Mouse (Mus musculus) lung, embryonic 15.5 days (tissue): ENCODE measurements around the gene Krtap5-4. TPM values are rescaled to one million over a fixed set of nuclear protein-coding genes. Genes with fewer than 3 reads are reported as not detected.
A peak's percentile ranks its signal among the peaks of the same experiment; 100 is the strongest.
"Not testable (repeated sequence)": the region's sequence is repeated elsewhere in the genome, so short reads cannot be mapped to it uniquely, and the experiment has no call there.

Experiments used
- ATAC-seq: fragments of 200-750 bp; cut with Nextera tagmentation; 2 replicates; pipeline ENCODE4 v1.8.0; 2017; ENCODE audit warnings: moderate number of reproducible peaks, borderline replicate concordance; ENCODE audit not compliant: low FRiP score, low TSS enrichment; ENCODE audit errors: extremely low read depth
- H3K27ac ChIP-seq: fragments of 300-500 bp; sonication (generic); 2 replicates; pipeline ENCODE4 v1.5.1; 2015; ENCODE audit warnings: moderate library complexity, mild to moderate bottlenecking, inconsistent platforms
- H3K27me3 ChIP-seq: fragments of 300-500 bp; sonication (generic); 2 replicates; pipeline ENCODE4 v1.6.1; 2015; ENCODE audit warnings: inconsistent platforms
- H3K36me3 ChIP-seq: fragments of 300-500 bp; sonication (generic); 2 replicates; pipeline ENCODE4 v1.6.1; 2015; ENCODE audit warnings: inconsistent platforms
- H3K4me1 ChIP-seq: fragments of 300-500 bp; sonication (generic); 2 replicates; pipeline ENCODE4 v1.6.1; 2015; ENCODE audit warnings: inconsistent platforms
- H3K4me2 ChIP-seq: fragments of 300-500 bp; sonication (generic); 2 replicates; pipeline ENCODE4 v1.6.1; 2015; ENCODE audit warnings: inconsistent platforms, mild to moderate bottlenecking, moderate library complexity
- H3K4me3 ChIP-seq: fragments of 300-500 bp; sonication (generic); 2 replicates; pipeline ENCODE4 v1.5.1; 2015; ENCODE audit warnings: mild to moderate bottlenecking, inconsistent platforms
- H3K9ac ChIP-seq: fragments of 300-500 bp; sonication (generic); 2 replicates; pipeline ENCODE4 v1.6.1; 2015; ENCODE audit warnings: inconsistent platforms
- H3K9me3 ChIP-seq: fragments of 300-500 bp; sonication (generic); 2 replicates; pipeline ENCODE4 v1.6.1; 2016; ENCODE audit warnings: inconsistent platforms
- WGBS: fragments of 180-500 bp; shearing (Covaris S2); methylation state at CpG from one replicate; pipeline ENCODE4 v1.1.7; 2015; 5-methylcytosine and 5-hydroxymethylcytosine counted together
- polyA plus RNA-seq: library from polyadenylated mRNA; unstranded; fragments of >200 nt; fragmentation: Nextera tagmentation; extraction: Ambion mirVana; gene quantifications from 2 replicates; pipeline ENCODE4 v1.2.1, GENCODE M21; 2015

Krtap5-4 gene
- polyA plus RNA-seq, 1 experiment from 2014 or later = not detected

GRCm38 (mm10) chr7:142326714-142327445, 23.5 kb downstream of the Krtap5-4 start:
- Histone ChIP-seq H3K27ac (peak overlapping the region; percentile 76), H3K36me3 (no peaks in the 10 kb centered on the region), H3K4me1 (peaks cover 22% of the 10 kb centered on the region), H3K9ac (no peak overlapping the region), H3K9me3 (no peaks in the 10 kb centered on the region), H3K4me2 (no peak overlapping the region), H3K27me3 (no peaks in the 10 kb centered on the region), H3K4me3 (no peak overlapping the region)
- 16% methylated on average over 9 of the region's 9 CpGs for WGBS
- peak; percentile 33; the same call in 1 of the 2 replicates for ATAC-seq

DNA sequence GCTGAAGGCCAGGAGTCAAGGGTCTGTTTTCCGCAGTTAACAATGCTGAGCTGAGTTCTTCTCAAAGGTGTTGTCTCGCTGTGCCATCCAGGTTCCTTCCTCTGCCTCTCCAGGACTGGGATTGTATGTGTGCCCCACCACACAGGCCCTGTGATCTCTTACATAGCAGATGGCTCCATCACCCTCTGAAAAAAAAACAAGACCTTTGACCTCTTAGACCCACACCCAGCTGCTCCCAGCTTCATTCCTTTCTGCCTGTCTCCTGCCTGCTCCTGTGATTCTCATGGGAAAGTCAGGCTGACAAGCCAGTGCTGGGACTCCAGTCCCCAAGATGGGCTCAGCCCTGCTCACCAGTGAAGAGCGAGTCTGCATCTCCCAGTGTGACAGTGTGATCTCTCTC, 25.2 kb downstream of the Krtap5-4 start:
- 73% methylated on average over 3 of the region's 3 CpGs for WGBS
- H3K9ac ChIP-seq = no peak overlapping the region

GRCm38 (mm10) chr7:142330271-142330724, 26.9 kb downstream of the Krtap5-4 start:
- peaks cover 21% of the 10 kb centered on the region for H3K4me1 ChIP-seq
- no peak overlapping the region for H3K4me3 ChIP-seq
- H3K9me3 ChIP-seq = no peaks in the 10 kb centered on the region
- no peaks in the 10 kb centered on the region for H3K36me3 ChIP-seq
- H3K27me3 ChIP-seq = no peaks in the 10 kb centered on the region
- no peak overlapping the region for H3K9ac ChIP-seq
- H3K4me2 ChIP-seq = no peak overlapping the region
- peak; percentile 36; the same call in 1 of the 2 replicates for ATAC-seq
- no peak overlapping the region for H3K27ac ChIP-seq
- WGBS = 49% methylated on average over 9 of the region's 9 CpGs

More for the DNA sequence above, 25.2 kb downstream of the Krtap5-4 start:
- no peaks in the 10 kb centered on the region for H3K27me3 ChIP-seq
- no peak overlapping the region for H3K4me3 ChIP-seq
- no peaks in the 10 kb centered on the region for H3K9me3 ChIP-seq
- H3K4me2 ChIP-seq = no peak overlapping the region
- H3K27ac ChIP-seq = no peak overlapping the region
- H3K4me1 ChIP-seq = peaks cover 21% of the 10 kb centered on the region
- no peaks in the 10 kb centered on the region for H3K36me3 ChIP-seq
- no peak for ATAC-seq

GRCm38 (mm10) chr7:142331281-142331680, 27.9 kb downstream of the Krtap5-4 start:
- ATAC-seq = no peak
- Histone ChIP-seq H3K27ac (no peak overlapping the region), H3K9me3 (no peaks in the 10 kb centered on the region), H3K36me3 (no peaks in the 10 kb centered on the region), H3K4me2 (no peak overlapping the region), H3K4me1 (peaks cover 17% of the 10 kb centered on the region), H3K27me3 (no peaks in the 10 kb centered on the region), H3K9ac (no peak overlapping the region), H3K4me3 (no peak overlapping the region)
- 81% methylated on average over 4 of the region's 4 CpGs for WGBS

DNA sequence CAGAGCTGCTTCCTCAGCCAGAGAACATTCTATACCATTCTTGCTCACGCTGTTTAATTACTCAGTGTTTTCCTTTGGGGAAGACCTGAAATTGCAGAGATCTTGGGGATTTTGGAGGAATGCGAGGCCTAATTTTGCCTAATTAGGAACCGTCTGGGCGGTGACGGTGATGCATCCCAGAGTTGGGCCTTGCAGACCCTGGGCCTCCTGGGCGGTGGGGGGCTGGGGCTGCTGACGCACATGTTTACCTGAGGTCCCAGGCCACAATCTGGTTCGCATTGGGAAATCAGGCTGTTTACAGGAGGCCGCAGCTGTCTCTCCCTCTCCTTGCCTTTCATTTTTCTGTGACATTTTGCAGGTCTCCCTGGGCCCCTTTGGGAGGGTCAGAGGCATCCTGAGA, 29.4 kb downstream of the Krtap5-4 start:
- not testable (repeated sequence) for H3K4me2 ChIP-seq, H3K9me3 ChIP-seq, H3K27me3 ChIP-seq, H3K27ac ChIP-seq, H3K9ac ChIP-seq, H3K4me1 ChIP-seq, H3K4me3 ChIP-seq, H3K36me3 ChIP-seq, ATAC-seq
- 78% methylated on average over 2 of the region's 9 CpGs for WGBS

GRCm38 (mm10) chr7:142334246-142334645, 30.9 kb downstream of the Krtap5-4 start:
- peak; percentile 63; the same call in 1 of the 2 replicates for ATAC-seq
- 0 out of 2 replicates have a peak, but pooled peaks cover 5% of the 10 kb centered on the region for H3K4me1 ChIP-seq
- no peaks in the 10 kb centered on the region for H3K27me3 ChIP-seq
- H3K4me2 ChIP-seq = no peak overlapping the region
- H3K4me3 ChIP-seq = no peak overlapping the region
- no peak overlapping the region for H3K9ac ChIP-seq
- WGBS = 0% methylated on average over 3 of the region's 3 CpGs
- no peaks in the 10 kb centered on the region for H3K9me3 ChIP-seq
- no peak overlapping the region for H3K27ac ChIP-seq
- no peaks in the 10 kb centered on the region for H3K36me3 ChIP-seq

GRCm38 (mm10) chr7:142335151-142335550, 31.8 kb downstream of the Krtap5-4 start:
- no peaks in the 10 kb centered on the region for H3K9me3 ChIP-seq
- H3K27ac ChIP-seq = 0 out of 2 replicates have a peak overlapping the region, but pooled peaks have one; percentile 36
- no peaks in the 10 kb centered on the region for H3K27me3 ChIP-seq
- no peak overlapping the region for H3K4me3 ChIP-seq
- H3K4me1 ChIP-seq = 0 out of 2 replicates have a peak, but pooled peaks cover 5% of the 10 kb centered on the region
- H3K4me2 ChIP-seq = no peak overlapping the region
- H3K36me3 ChIP-seq = no peaks in the 10 kb centered on the region
- no peak overlapping the region for H3K9ac ChIP-seq
- ATAC-seq = no peak
- 84% methylated on average over 8 of the region's 8 CpGs for WGBS

DNA sequence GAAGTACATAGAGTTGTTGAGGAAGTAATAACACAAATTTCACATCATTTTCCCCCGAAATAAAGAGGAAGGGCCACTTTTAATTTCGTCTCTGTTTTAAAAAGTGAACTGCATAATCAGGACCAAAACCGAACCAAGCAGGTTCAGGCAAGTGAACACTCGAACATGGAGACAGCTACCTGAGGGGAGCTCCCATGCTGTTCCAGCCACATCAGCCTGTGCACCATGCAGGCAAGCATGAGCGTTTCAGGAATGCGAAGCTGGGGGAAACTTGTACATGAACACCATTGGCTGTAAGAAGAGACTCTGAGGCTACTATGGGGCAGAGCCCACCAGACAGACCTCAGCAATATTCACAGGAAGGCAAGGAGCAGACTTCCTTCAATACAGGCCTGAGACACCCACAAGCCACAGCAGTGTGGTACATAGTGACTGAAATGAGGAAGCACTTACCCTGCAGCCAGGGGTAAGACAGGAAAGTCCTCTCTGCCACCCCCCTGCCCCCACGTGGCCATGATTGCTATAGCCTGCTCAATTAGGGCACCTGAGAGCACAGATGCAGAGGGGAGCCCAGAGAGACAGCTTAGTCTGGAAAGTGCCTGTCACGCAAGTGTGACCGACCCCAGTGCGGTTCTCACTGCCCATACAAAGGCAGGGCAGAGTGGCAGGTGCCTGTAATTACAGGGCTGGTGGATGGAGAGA, 37.1 kb downstream of the Krtap5-4 start:
- 53% methylated on average over 10 of the region's 10 CpGs for WGBS
- no peak overlapping the region for H3K27ac ChIP-seq

DNA sequence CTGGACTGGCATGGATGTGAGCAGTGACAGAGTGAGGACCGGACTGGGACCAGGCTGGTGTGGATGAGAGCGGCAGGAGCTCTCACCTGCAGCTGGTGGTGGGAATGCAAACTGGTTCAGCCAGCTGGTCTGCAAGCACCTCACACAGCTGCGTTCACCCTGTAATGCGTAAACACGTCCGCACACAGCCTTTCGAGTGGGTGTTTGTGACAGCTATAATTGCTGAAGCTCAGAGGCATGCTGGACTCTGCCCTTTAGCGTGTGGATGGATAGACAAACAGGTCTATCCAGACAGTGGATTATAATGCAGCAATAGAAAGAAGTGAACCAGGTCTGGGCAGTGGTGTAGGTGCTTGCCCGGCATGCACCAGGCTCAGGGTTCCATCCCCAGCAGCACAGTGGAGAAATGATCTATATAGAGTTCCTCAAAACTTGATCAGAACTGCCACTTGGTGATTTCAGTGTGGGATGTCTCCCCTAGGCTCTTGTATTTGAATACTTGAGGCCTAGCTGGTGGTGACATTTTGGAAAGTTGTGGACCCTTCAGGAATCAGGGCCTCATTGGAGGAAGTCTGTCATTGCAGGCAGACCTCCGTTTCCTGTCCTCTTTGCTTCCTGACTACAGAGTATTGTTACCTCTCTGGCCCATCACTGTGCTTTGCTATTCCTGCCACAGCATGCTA, 38.4 kb downstream of the Krtap5-4 start:
- ATAC-seq = 0 out of 2 replicates have a peak, but pooled peaks have one; percentile 31
- Histone ChIP-seq H3K9me3 (no peaks in the 10 kb centered on the region), H3K4me2 (no peak overlapping the region), H3K27me3 (no peaks in the 10 kb centered on the region), H3K27ac (no peak overlapping the region), H3K36me3 (no peaks in the 10 kb centered on the region), H3K4me3 (no peak overlapping the region), H3K9ac (no peak overlapping the region), H3K4me1 (no peaks in the 10 kb centered on the region)
- whole genome bisulfite sequencing = 29% methylated on average over 10 of the region's 10 CpGs

More for the DNA sequence above, 37.1 kb downstream of the Krtap5-4 start:
- H3K4me2 ChIP-seq = no peak overlapping the region
- no peak overlapping the region for H3K4me3 ChIP-seq
- no peaks in the 10 kb centered on the region for H3K36me3 ChIP-seq
- no peaks in the 10 kb centered on the region for H3K4me1 ChIP-seq
- no peak for ATAC-seq
- H3K9me3 ChIP-seq = no peaks in the 10 kb centered on the region
- no peaks in the 10 kb centered on the region for H3K27me3 ChIP-seq
- no peak overlapping the region for H3K9ac ChIP-seq

DNA sequence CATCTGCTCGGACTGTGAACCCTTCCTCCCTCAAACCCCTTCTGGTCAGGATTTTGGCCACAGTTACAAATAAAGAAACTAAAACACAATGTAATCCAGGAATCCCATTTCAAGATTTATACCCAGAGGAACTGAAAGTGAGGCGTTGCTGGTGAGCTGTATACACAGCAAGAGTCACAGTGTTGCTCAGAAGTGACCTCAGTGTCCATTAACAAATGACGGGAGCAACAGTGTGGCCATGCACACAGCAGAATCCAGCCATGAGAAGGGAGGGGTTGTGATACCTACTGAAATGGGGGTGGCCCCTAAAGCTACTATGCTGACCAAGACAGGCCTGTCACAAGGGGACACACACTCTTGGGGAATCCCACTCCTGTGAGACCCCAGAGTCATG, 38.9 kb downstream of the Krtap5-4 start:
- H3K27me3 ChIP-seq = no peaks in the 10 kb centered on the region
- H3K4me2 ChIP-seq = no peak overlapping the region
- H3K9ac ChIP-seq = no peak overlapping the region
- H3K36me3 ChIP-seq = no peaks in the 10 kb centered on the region
- H3K27ac ChIP-seq = no peak overlapping the region
- no peaks in the 10 kb centered on the region for H3K4me1 ChIP-seq
- H3K4me3 ChIP-seq = no peak overlapping the region
- ATAC-seq = no peak
- WGBS = 65% methylated on average over 3 of the region's 3 CpGs
- H3K9me3 ChIP-seq = no peaks in the 10 kb centered on the region

GRCm38 (mm10) chr7:142347542-142347941, 44.2 kb downstream of the Krtap5-4 start:
- Histone ChIP-seq H3K4me3 (no peak overlapping the region), H3K9ac (no peak overlapping the region), H3K4me1 (0 out of 2 replicates have a peak, but pooled peaks cover 4% of the 10 kb centered on the region), H3K27ac (no peak overlapping the region), H3K9me3 (no peaks in the 10 kb centered on the region), H3K4me2 (no peak overlapping the region), H3K27me3 (no peaks in the 10 kb centered on the region), H3K36me3 (no peaks in the 10 kb centered on the region)
- 41% methylated on average over 4 of the region's 4 CpGs for WGBS
- ATAC-seq = no peak
